Mouse (Mus musculus) liver, embryonic 14.5 days (tissue): ENCODE measurements around the gene Lpin1.

ENCODE experiments used
- CTCF ChIP-seq: IDR thresholded peaks from 2 replicates; pipeline ENCODE4 v1.5.1; 2016; ENCODE audit warnings: antibody characterized with exemption, low read depth, control low read depth
- EP300 ChIP-seq: IDR thresholded peaks from 2 replicates; pipeline ENCODE4 v1.6.1; 2016; ENCODE audit warnings: antibody characterized with exemption, low read depth

- no peak for TF ChIP-seq CTCF
- TF ChIP-seq EP300 = no peak
Observed at GRCm38 (mm10) chr12:16649819-16650218, 39.1 kb upstream of the Lpin1 start.
